Mouse (Mus musculus) spleen, adult 2 months (tissue): ENCODE measurements around the gene Inpp4b.

Experiments used
- CTCF ChIP-seq: fragments of 200-500 bp; IDR thresholded peaks from 2 replicates; pipeline ENCODE4 v1.5.1; 2011; ENCODE audit warnings: mild to moderate bottlenecking, inconsistent platforms; ENCODE audit not compliant: insufficient read depth, insufficient read length, insufficient replicate concordance; ENCODE audit errors: extremely low read depth
- POLR2A ChIP-seq: fragments of 200-500 bp; IDR thresholded peaks from 2 replicates; pipeline ENCODE4 v1.6.1; 2011; ENCODE audit warnings: low read depth, low read length, inconsistent platforms

GRCm38 (mm10) chr8:82150272-82150671 lies 807.9 kb downstream of the Inpp4b start:
- TF ChIP-seq CTCF = no peak
- no peak for TF ChIP-seq POLR2A
